Mouse (Mus musculus) T-helper 2 cell (primary cell): ENCODE results near the gene Zfp691.

Source experiments
- in situ Hi-C: fragments of 300-600 bp; cut with MboI, MseI; formaldehyde crosslinking; loops from one replicate; pipeline ENCODE4 v1.15.1; 2025; ENCODE audit warnings: high pct_unique_total_duplicates

The Zfp691 gene

DNA sequence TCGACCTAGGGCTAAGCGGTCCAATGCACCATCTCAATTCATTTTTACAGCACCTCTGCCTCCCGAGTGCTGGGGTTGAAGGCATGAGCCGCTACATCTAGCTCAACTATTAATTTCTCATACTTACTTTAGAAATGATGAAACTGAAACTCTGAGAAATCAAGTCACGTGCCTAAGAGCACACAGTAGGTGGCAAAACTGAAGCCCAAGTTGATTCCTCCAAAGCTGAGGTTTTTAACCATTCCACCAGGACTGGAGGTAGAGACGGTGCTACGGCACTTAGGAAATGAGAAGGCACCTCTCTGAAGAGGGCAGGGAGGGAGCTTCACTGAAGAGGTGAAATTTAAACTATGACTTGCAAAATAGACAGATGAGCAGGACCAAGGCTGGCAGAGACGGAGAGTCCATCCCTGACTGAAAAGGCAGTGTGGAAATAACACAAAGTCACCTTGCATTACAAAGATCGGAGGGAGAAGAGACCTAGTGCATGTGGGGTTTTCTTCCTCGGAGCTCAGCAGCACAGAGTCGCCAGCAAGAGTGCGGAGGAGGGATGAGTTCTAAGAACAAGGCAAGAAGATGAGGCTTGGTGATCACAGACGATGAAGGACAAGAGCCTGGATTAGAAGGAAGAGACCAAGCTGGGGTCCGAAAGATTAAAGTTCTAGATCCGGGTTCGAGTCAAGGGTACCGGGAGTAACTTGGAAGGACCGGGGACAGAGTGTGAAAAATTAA, 910 bp downstream of the Zfp691 start:
- in situ Hi-C loops = loop anchor here (5.0 kb wide), 1 partner anchor 166 kb away; no protein-coding TSS in a partner anchor

- in situ Hi-C loops = loop anchor here (5.0 to 10.0 kb wide), 2 partner anchors 40 to 523 kb away; no protein-coding TSS in a partner anchor
Measured at GRCm38 (mm10) chr4:119167663-119168062, 6.3 kb downstream of the Zfp691 start.

DNA sequence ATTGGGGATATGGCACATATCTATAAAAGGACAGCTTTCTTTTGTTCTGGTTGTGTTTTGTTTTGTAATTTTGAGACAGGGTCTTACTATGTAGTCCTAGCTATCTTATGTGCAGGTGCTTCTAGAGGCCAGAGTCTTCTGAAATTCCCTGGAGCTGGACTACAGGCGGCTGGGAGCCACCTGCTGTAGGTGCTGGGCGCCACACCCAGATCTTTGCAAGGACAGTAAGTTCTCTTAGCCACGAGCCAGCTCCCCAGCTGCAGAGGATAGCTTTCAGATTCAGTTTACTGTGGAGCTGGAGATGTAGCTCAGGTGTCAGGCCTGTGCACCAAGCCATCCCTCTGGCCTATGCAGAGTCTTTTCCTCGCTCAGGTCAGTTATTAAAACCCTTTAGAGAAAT, 6.9 kb downstream of the Zfp691 start:
- in situ Hi-C loops = loop anchor here (5.0 to 10.0 kb wide), 2 partner anchors 40 to 522 kb away; no protein-coding TSS in a partner anchor

- in situ Hi-C loops = loop anchor here (5.0 to 10.0 kb wide), 2 partner anchors 39 to 521 kb away; no protein-coding TSS in a partner anchor
Measured at GRCm38 (mm10) chr4:119165916-119166315, 8.1 kb downstream of the Zfp691 start.

- in situ Hi-C loops = loop anchor here (10.0 kb wide), 1 partner anchor 518 kb away; no protein-coding TSS in a partner anchor
Measured at GRCm38 (mm10) chr4:119162990-119163389, 11.0 kb downstream of the Zfp691 start.

- in situ Hi-C loops = loop anchor here (10.0 kb wide), 1 partner anchor 517 kb away; no protein-coding TSS in a partner anchor
Measured at GRCm38 (mm10) chr4:119161358-119161757, 12.6 kb downstream of the Zfp691 start.

DNA sequence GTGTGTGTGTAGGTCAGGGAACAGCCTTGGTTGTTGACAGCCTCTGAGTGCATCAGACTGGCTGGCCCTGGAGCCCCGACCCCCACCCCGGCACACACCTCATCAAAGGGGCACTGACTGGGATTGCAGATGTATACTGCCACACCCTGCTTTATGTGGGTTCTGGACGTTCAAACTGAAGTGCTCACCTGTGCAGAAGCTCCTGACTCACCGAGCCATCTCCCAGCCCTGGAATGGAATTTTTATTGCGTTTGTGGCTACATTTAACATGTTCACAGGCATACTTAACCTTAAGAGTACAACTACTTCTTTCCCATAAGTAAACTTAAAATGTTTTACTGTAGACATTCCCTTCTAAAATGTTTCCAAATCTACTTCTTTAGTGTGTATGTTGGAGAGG, 16.1 kb downstream of the Zfp691 start:
- in situ Hi-C loops = no loop called here

DNA sequence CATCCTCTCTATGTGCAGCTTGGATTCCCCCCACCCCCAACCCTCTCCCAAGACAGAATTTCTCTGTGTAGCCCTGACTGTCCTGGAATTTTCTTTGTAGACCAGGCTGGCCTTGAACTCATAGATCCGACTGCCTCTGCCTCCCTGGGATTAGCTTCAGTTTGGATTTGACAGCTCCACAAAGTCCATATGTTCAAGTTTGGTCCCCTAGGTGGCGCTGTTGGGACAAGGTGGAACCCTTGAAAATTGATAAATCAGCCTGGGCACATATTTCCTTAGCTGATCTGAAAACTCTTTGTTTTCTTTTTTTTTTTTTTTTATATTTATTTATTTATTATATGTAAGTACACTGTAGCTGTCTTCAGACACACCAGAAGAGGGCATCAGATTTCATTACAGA, 16.8 kb downstream of the Zfp691 start:
- in situ Hi-C loops = no loop called here

DNA sequence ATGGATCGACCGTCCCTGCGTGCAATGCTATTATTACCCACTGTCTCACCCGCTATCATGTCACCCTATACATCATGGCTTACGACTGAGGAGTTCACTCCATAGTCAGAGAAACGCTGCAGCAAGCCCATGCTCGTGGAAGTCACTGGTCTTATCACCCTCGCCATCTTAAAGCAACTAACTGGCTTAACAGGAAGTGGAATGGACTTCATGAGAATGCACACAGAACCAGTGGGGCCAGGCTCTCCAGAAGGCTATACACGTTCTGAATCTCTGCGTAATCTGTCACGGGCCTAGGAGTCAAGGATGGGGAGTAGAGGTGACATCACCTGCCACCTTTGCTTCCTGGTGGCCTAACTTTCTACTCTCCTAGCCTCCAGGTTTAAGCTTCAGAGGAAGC, 25.3 kb downstream of the Zfp691 start:
- in situ Hi-C loops = loop anchor here (5.0 kb wide), 1 partner anchor 66 kb away; no protein-coding TSS in a partner anchor

DNA sequence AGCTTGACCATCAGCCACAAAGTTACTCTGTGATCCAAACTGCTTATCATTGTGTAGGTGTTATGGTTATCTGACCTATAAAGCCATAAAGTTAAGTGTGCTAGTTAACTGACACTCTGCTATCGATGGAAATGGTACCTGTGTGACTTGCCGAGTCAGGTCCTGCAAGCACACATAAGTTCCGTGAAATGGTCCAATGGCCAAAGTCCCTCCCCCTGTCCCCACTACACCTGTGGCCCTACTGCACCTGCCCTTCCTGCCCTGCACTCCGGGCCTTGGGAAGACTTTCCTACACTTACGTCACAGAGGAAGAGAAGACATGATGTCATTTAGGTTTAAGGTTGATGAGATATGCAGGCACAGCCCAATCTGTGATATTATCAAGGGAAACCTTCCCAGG, 26.6 kb downstream of the Zfp691 start:
- in situ Hi-C loops = loop anchor here (5.0 kb wide), 1 partner anchor 65 kb away; no protein-coding TSS in a partner anchor

GRCm38 (mm10) chr4:119146816-119147215, 27.2 kb downstream of the Zfp691 start:
- in situ Hi-C loops = loop anchor here (5.0 kb wide), 1 partner anchor 65 kb away; no protein-coding TSS in a partner anchor

- in situ Hi-C loops = no loop called here
Measured at GRCm38 (mm10) chr4:119142230-119142871, 31.6 kb downstream of the Zfp691 start.

DNA sequence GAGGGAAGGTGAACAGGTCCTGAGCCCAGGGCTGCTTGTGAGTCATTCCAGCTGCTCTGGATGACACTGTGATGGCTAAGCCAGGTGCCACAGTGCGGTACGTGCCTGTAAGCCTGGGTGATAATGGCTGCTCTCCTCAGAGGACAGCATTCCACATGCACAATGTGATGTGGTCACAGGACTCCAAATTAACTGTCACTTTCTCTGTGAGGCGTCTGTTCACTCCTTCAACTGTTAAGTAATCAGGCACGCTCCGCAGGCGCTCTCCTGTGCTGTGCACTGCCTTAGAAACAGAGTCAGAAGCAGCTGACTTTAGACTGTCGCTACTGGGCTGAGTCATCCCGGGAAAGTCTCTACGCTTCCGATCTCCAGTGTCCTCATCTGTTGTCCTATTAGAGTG, 32.8 kb downstream of the Zfp691 start:
- in situ Hi-C loops = no loop called here

DNA sequence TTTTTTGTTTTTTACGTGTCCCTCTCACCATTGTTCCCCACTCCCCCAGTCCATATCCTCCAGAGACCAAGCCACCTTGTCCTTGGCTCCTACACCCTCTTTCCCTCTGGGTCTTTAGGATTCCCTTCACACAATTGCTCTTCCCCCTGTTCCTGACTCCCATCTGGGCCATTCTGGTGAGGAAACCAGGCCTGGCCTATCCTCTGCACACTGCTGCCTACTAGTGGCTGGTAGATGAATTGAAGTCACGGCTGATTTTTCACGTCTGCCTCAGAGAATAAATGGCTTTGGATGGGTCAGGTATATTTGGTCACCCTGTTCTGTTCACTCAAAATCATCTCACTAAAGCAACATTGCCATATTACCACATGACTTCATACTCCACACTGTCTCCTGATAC, 33.9 kb downstream of the Zfp691 start:
- in situ Hi-C loops = no loop called here

GRCm38 (mm10) chr4:119138776-119139175, 35.2 kb downstream of the Zfp691 start:
- in situ Hi-C loops = no loop called here

DNA sequence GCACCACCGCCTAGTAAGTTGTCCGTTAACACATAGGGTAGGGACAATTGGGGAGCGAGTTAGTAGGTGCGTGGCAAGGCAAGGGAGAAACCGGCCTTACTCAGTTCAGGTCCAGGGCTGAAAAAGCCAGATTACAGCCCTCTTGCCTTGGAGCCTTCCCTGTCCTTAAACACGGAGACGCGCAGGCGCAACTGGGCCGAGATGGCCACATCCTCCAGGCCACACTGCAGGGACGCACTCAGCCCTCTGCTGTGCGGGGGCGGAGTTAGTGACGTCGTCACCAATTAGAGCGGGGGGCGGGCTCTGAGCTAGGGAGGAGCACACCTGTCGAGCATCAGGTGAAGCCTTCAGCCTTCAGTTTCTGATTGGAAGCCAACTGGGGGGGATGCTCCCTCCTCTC, 35.8 kb downstream of the Zfp691 start:
- in situ Hi-C loops = no loop called here

DNA sequence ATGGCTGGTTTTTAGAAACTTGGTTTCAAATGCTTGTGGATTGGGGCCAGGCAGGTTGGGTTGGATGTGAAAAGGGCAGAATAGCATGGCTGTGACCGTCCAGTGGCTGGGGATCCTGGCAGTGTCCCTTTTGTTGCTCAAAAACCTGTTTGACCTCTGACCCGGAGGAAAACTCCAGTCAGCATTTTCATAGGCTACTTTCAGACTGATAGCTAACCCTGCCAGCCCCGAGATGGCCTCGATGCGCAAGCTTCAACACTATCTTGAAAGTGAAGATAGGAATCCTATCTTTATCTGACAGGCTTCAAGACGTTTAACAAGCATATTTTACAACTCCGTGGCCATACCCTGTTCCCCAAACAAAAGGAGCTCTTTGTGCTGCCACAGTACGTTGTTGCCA, 36.7 kb downstream of the Zfp691 start:
- in situ Hi-C loops = no loop called here

DNA sequence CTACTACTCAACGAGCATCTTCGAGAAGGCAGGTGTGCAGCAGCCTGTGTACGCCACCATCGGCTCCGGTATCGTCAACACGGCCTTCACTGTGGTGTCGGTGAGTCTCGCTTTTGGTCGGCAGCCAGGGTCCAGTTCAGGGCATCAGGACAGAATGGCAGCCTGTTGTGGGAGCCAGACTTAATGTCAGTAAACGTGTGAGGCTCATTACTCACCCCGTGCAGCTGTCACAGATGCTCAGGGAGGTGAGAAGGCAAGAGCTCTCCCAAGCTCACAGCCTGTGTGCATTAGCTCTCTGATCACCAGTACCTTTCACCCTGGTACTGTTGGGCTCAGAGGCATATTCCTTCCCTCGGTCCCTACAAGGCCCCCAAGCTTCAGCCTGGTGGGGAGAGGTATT, 40.1 kb downstream of the Zfp691 start:
- in situ Hi-C loops = no loop called here

- in situ Hi-C loops = no loop called here
Measured at GRCm38 (mm10) chr4:119133306-119133705, 40.7 kb downstream of the Zfp691 start.

- in situ Hi-C loops = no loop called here
Measured at GRCm38 (mm10) chr4:119131189-119131910, 42.6 kb downstream of the Zfp691 start.

- in situ Hi-C loops = loop anchor here (5.0 kb wide), 1 partner anchor 38 kb away; no protein-coding TSS in a partner anchor
Measured at GRCm38 (mm10) chr4:119129096-119129495, 44.9 kb downstream of the Zfp691 start.

- in situ Hi-C loops = loop anchor here (5.0 kb wide), 1 partner anchor 39 kb away; no protein-coding TSS in a partner anchor
Measured at GRCm38 (mm10) chr4:119128547-119128946, 45.4 kb downstream of the Zfp691 start.
